Mouse (Mus musculus) forebrain, embryonic 11.5 days (tissue): ENCODE results near the gene Fam155a. TPM values are rescaled to one million over a fixed set of nuclear protein-coding genes. Genes with fewer than 3 reads are reported as not detected.

ENCODE experiments used
- ATAC-seq: fragments of 200-750 bp; cut with Nextera tagmentation; replicated peaks from 2 replicates; pipeline ENCODE4 v1.8.0; 2017; ENCODE audit warnings: moderate TSS enrichment; ENCODE audit not compliant: low FRiP score
- DNase-seq: peaks from one replicate; pipeline ENCODE4 v3.0.0-alpha.2; 2017; ENCODE audit warnings: low spot score
- H3K27ac ChIP-seq: fragments of 300-500 bp; sonication (generic); 2 replicates; pipeline ENCODE4 v1.5.1; 2014; ENCODE audit warnings: low read depth, low read length
- H3K27me3 ChIP-seq: fragments of 300-500 bp; sonication (generic); 2 replicates; pipeline ENCODE4 v1.6.1; 2014; ENCODE audit warnings: mild to moderate bottlenecking, low read length, mixed read lengths; ENCODE audit not compliant: control insufficient read depth, insufficient read depth
- H3K36me3 ChIP-seq: fragments of 300-500 bp; sonication (generic); 2 replicates; pipeline ENCODE4 v1.6.1; 2014; ENCODE audit warnings: mild to moderate bottlenecking, low read length, moderate library complexity, mixed read lengths; ENCODE audit not compliant: control insufficient read depth, insufficient read depth
- H3K4me1 ChIP-seq: fragments of 300-500 bp; sonication (generic); replicated peaks from 2 replicates; pipeline ENCODE4 v1.6.1; 2014; ENCODE audit warnings: low read length, mixed read lengths; ENCODE audit not compliant: control insufficient read depth, insufficient read depth
- H3K4me2 ChIP-seq: fragments of 300-500 bp; sonication (generic); 2 replicates; pipeline ENCODE4 v1.6.1; 2014; ENCODE audit warnings: low read depth, mild to moderate bottlenecking, low read length, moderate library complexity, mixed read lengths; ENCODE audit not compliant: severe bottlenecking
- H3K4me3 ChIP-seq: fragments of 300-500 bp; sonication (generic); 2 replicates; pipeline ENCODE4 v1.5.1; 2014; ENCODE audit warnings: low read depth, low read length
- H3K9ac ChIP-seq: fragments of 300-500 bp; sonication (generic); 2 replicates; pipeline ENCODE4 v1.6.1; 2014; ENCODE audit warnings: low read length
- H3K9me3 ChIP-seq: fragments of 300-500 bp; sonication (generic); 2 replicates; pipeline ENCODE4 v1.6.1; 2016; ENCODE audit warnings: low read length, mixed read lengths; ENCODE audit not compliant: control insufficient read depth
- WGBS: fragments of 180-500 bp; shearing (Covaris S2); extraction: QIAGEN DNeasy Blood & Tissue Kit; methylation state at CpG from one replicate; pipeline ENCODE4 v1.1.7; 2014; 5-methylcytosine and 5-hydroxymethylcytosine counted together
- polyA plus RNA-seq: library from polyadenylated mRNA; unstranded; fragments of >200 nt; fragmentation: Nextera tagmentation; extraction: Ambion mirVana; gene quantifications from 2 replicates; pipeline ENCODE4 v1.2.1, GENCODE M21; 2014

Gene Fam155a
- polyA plus RNA-seq, 1 experiment from 2014 or later: 3.4 TPM

DNA sequence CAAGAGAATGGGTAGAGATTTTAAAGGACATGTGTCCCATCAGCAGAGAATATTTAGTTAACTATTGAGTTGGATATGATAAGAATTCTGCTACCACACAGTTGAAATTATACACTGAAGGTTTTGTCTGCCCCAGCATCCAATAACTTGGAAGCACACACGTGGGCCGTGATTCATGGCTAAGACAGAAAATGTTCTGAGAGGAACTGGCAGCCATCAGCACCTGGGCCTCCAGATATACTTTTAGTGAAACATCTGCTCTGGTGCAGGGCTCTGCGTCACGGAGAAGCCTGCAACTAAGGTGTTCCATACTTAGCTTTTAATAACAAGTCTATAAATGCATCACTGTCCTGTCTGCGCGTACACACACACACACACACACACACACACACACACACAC lies 24.8 kb upstream of the Fam155a start:
- DNase-seq (no peak), ATAC-seq (no peak)
- no peaks in the 10 kb centered on the region for H3K9me3 ChIP-seq
- no peaks in the 10 kb centered on the region for H3K4me1 ChIP-seq
- H3K9ac ChIP-seq: no peak overlapping the region
- no peaks in the 10 kb centered on the region for H3K36me3 ChIP-seq
- no peak overlapping the region for H3K27ac ChIP-seq
- H3K4me3 ChIP-seq: no peak overlapping the region
- no peaks in the 10 kb centered on the region for H3K27me3 ChIP-seq
- no peak overlapping the region for H3K4me2 ChIP-seq
- 99% methylated on average over 6 of the region's 6 CpGs for WGBS

DNA sequence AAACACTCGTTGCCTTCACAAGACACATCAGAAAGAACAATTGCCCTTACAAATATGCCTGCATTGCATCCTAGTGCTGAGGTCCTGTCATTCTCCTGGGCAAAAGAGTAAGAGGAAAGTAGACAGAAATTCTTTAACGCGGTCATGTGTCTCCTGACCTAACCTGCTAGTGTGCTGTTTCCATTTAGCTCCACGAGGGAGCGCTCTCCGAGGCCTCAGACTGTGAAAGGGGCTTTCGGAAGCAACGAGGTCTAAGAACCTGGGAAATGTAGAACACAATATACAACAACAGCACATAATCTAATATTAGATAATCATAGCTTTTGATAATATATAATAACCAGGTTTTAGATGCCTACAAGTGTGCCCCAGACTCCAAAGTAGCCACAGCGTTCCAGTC lies 22.4 kb upstream of the Fam155a start:
- no peak overlapping the region for H3K4me2 ChIP-seq
- H3K4me1 ChIP-seq: no peaks in the 10 kb centered on the region
- H3K27me3 ChIP-seq: no peaks in the 10 kb centered on the region
- no peak for DNase-seq
- H3K27ac ChIP-seq: no peak overlapping the region
- H3K9me3 ChIP-seq: no peaks in the 10 kb centered on the region
- WGBS: 66% methylated on average over 9 of the region's 9 CpGs
- H3K4me3 ChIP-seq: no peak overlapping the region
- H3K36me3 ChIP-seq: no peaks in the 10 kb centered on the region
- no peak overlapping the region for H3K9ac ChIP-seq
- no peak for ATAC-seq

DNA sequence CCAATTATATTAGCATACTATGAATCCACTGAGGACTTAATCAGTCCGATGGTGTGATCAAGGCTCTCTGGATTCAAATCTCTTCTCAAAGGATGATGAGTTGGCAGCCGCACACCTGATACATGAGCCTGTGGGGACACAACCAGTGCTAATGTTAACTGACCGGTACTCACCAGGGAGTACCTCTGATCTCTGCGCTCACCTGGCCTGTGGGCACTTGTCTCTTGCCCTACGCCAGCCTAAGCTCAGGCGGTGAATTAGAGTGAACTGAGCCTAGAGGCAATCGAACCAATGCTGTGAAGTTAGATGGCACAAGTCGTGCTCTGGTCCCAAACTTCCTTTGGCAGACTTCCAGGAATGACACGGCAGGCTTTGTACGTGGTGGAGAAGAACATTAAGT lies 9.4 kb upstream of the Fam155a start:
- H3K9ac ChIP-seq: no peak overlapping the region
- ATAC-seq (no peak), DNase-seq (no peak)
- 85% methylated on average over 10 of the region's 10 CpGs for WGBS
- H3K4me2 ChIP-seq: no peak overlapping the region
- H3K4me1 ChIP-seq: no peaks in the 10 kb centered on the region
- no peaks in the 10 kb centered on the region for H3K27me3 ChIP-seq
- H3K9me3 ChIP-seq: no peaks in the 10 kb centered on the region
- no peak overlapping the region for H3K4me3 ChIP-seq
- H3K36me3 ChIP-seq: no peaks in the 10 kb centered on the region
- H3K27ac ChIP-seq: no peak overlapping the region

DNA sequence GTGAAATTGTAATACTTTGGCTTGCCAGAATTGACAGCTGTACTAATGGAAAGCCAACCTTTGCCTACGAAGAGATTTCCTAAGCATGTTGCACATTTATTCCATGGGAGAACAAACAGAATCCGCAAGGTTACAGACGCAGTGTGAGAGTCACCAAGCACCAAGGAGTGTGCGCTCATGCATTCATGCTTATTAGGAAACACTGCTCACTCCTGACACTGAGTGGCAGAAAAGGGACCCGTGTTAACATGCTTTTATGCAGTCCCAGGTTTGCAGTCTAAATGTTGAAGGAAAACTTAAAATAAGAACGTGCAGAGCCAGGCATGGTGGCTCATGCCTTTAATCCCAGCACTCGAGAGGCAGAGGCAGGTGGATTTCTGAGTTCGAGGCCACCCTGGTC lies 7.2 kb upstream of the Fam155a start:
- H3K27me3 ChIP-seq: peaks cover 4% of the 10 kb centered on the region; the same call in 1 of the 2 replicates
- H3K27ac ChIP-seq: no peak overlapping the region
- H3K4me3 ChIP-seq: no peak overlapping the region
- no peaks in the 10 kb centered on the region for H3K9me3 ChIP-seq
- WGBS: 70% methylated on average over 8 of the region's 8 CpGs
- no peaks in the 10 kb centered on the region for H3K4me1 ChIP-seq
- H3K9ac ChIP-seq: no peak overlapping the region
- H3K36me3 ChIP-seq: no peaks in the 10 kb centered on the region
- ATAC-seq: no peak
- DNase-seq: no peak
- H3K4me2 ChIP-seq: no peak overlapping the region

DNA sequence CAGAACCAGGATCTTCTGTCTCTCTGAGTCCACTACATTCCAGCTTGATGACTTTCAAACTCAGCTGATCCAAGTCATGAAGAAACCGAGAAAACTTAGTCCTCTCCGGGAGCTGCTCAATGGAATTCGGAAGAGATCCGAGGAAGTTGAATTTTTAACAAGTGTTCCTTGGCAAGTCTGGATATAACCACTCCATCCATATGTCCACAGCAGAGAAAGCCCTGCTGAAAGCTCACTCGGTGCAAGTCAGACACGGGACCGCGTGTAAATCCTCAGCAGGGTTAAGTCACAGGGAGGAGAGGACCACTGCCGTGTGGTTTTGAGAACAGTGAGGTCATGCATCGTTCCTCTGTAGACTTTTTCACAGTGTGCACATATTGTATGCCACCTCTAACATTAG lies 5.9 kb upstream of the Fam155a start:
- peaks cover 6% of the 10 kb centered on the region; the same call in 1 of the 2 replicates for H3K27me3 ChIP-seq
- H3K27ac ChIP-seq: no peak overlapping the region
- DNase-seq (no peak), ATAC-seq (no peak)
- H3K4me2 ChIP-seq: no peak overlapping the region
- no peaks in the 10 kb centered on the region for H3K36me3 ChIP-seq
- H3K4me1 ChIP-seq: 0 out of 2 replicates have a peak, but pooled peaks cover 2% of the 10 kb centered on the region
- 90% methylated on average over 10 of the region's 10 CpGs for WGBS
- H3K9me3 ChIP-seq: no peaks in the 10 kb centered on the region
- no peak overlapping the region for H3K9ac ChIP-seq
- H3K4me3 ChIP-seq: no peak overlapping the region

DNA sequence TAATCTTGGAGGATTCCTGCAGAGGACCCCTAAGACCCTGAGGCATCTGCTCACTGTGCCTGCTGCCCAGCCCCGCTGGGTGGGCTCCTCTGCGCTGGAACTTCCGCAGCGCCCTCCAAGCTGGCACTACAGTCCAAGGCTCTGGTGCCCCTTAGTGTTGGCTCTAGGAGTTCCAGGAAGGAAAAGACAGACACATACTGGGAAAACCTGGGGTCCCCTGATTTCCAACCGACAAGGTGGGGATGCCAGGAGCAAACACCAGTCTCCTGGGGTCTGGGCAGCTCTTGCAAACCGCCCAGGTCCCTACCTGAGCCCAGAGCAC lies 1.5 kb upstream of the Fam155a start:
- no peaks in the 10 kb centered on the region for H3K36me3 ChIP-seq
- no peaks in the 10 kb centered on the region for H3K9me3 ChIP-seq
- peak overlapping the region; percentile 59 for H3K4me3 ChIP-seq
- H3K4me1 ChIP-seq: peaks cover 2% of the 10 kb centered on the region; the same call in 1 of the 2 replicates
- peak overlapping the region; percentile 95 for H3K4me2 ChIP-seq
- WGBS: 4% methylated on average over 6 of the region's 6 CpGs
- H3K9ac ChIP-seq: peak overlapping the region; percentile 58
- no peak overlapping the region for H3K27ac ChIP-seq
- peaks cover 17% of the 10 kb centered on the region for H3K27me3 ChIP-seq
- ATAC-seq (peak; percentile 47), DNase-seq (peak; percentile 65)

DNA sequence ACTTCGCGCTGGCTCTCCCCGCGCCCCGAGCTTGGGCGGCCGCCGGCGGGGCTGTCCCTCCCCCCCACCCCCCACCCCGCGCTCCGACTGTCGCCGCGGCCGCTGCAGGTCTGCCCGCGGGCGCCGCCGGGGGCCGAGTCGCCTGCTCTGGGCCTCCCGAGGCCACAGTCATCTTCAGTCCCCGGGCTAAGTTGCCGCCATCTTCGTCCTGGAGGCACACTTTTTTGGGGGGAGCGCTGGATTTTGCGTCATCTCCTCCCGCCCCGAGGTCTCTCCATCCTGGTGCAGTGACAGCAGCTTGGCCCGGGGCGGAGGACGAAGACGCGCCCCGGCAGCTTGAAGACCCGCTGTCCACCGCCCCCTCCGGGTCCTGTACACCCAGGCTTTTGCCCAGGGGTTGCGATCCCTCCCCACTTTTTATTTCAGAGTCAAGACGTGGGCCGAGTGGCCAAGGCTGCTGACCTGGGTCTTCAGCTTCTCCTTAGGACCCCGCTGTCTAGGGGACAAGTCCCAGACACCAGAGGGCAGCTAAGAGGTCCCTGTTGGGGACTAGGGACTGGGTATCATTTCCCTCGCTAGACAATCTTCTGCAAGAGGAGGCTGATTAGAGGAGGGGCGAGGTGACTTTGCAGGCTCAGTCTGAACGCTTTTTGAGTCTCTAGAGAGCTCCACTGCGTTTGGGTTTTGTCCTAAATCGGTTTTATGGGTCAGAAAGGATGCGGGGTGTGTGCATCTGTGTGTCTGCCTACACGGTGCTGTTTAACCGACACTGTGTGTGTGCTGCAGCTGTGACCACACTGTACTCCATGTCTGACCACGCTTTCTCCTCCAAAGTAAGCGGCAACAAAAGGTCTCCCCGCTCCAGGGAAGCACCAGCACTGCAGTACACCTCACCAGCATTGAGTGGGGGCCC lies 901 bp upstream of the Fam155a start:
- Histone ChIP-seq H3K9me3 (no peaks in the 10 kb centered on the region), H3K27me3 (peaks cover 17% of the 10 kb centered on the region), H3K4me1 (peaks cover 2% of the 10 kb centered on the region; the same call in 1 of the 2 replicates), H3K27ac (no peak overlapping the region), H3K36me3 (no peaks in the 10 kb centered on the region), H3K4me3 (peak overlapping the region; percentile 59), H3K9ac (peak overlapping the region; percentile 58), H3K4me2 (peak overlapping the region; percentile 95)
- under 1% methylated on average over 40 of the region's 55 CpGs for WGBS
- DNase-seq (peak; percentile 63), ATAC-seq (peak; percentile 57)

DNA sequence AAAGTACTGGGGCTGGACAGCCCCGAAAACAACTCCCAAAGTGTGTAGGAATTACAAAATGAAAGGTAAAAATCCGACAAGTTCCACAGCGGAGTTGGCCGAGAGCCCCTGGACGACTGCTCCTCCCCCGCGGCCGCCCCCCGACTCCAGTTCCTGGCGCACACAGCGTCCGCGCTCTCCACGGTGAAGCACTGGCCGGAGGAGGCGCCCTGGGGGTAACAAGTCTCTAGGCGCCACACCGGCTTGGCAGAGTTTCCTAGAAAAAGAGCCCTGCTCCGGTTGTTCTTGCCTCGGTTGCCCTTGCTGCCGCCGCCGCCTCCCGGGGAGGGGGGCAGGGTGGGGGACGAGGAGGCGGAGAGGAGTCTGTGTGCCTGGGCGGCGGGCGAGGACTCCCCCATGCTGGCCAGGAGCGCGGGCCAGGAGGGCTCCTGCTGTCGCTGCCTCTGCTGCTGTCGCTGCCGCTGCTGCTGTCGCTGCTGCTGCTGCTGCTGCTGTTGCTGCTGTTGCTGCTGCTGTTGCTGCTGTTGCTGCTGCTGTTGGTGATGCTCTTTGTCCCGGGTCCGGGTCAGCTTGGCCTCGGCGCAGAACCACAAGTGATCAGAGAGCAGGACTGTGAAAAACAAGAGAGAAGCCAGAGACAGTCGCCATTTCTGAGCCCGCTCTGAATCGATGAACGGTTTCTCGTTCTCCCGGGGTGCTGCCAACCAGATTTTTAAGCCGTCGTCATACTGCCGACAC lies 531 bp downstream of the Fam155a start:
- Histone ChIP-seq H3K36me3 (no peaks in the 10 kb centered on the region), H3K4me2 (peak overlapping the region; percentile 95), H3K9me3 (no peaks in the 10 kb centered on the region), H3K27ac (peak overlapping the region; percentile 37; the same call in 1 of the 2 replicates), H3K4me1 (peaks cover 2% of the 10 kb centered on the region; the same call in 1 of the 2 replicates), H3K27me3 (peaks cover 17% of the 10 kb centered on the region), H3K4me3 (peak overlapping the region; percentile 59), H3K9ac (peak overlapping the region; percentile 58)
- peak; percentile 60 for ATAC-seq
- DNase-seq: peak; percentile 74
- WGBS: 2% methylated on average over 46 of the region's 48 CpGs
